Comparison of ENCODE assay signal across 23 mouse cellular contexts in the genomic region with DNA sequence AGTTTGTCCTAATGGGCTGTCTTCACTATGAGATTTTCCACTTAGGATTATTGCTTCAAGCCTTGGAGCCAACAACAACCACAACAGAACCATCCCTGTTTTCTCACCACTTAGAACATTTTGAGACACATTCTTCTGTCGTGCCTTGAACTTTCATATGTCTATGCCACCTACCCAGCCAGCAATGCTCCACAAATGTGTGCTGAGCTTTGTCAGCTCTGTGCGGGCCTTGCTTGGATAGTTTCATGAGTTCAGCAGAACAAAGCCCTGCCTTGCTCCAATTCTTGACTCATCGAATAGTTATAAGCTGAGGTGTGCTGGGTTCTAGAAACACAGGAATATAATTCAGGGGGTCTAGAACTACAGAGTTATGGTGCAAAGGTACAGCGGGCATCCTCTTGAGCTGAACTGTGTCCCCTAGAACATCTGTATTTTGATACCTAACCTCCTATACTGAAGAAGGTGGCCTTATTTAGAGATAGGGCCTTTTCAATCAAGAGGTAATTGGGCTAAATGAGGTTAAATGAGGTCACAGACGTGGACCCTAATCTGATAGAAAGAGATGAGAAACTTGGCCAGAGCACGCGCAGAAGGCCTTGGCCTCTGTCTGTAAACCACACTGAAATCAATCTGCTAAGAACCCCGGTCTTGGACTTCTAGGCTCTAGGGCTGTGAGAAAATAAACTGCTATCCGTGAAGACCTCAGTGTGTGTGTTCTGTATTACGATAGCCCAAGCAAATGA.
DNase-seq lines count a peak whose midpoint lies in the region; ATAC-seq and TF ChIP-seq lines count a peak whose summit lies in the region.
"Had no signal": no experiment of that assay in that cellular context is flagged by ENCODE, and none has a peak within 500 bp of the region (broad histone marks: within the 10 kb centered on the region; RNA-seq: fewer than 3 reads in every experiment).

No protein-coding gene starts in this region.

- WGBS in liver, embryonic 11.5 days = 75% methylated on average over 10 of the region's 10 CpGs
- WGBS in hindbrain, embryonic 14.5 days = 94% methylated on average over 10 of the region's 10 CpGs

- in situ Hi-C loops in CH12.LX (cut with MboI; ENCODE audit: low pct_ligation_motif_present, low pct_unique_long_range_greater_than_20kb, low sequenced_read_pairs) = no loop called here

- H3K79me2 ChIP-seq in CH12.LX (replicated peaks; ENCODE audit: control insufficient read depth, extremely low read depth, insufficient read depth, poor library complexity, severe bottlenecking) = peaks cover 26% of the 10 kb centered on the region
- H3K79me2 ChIP-seq in MEL (ENCODE audit: control insufficient read depth, insufficient read depth, low read length, poor library complexity) = peaks cover 11% of the 10 kb centered on the region

- no peak overlapping the region for H3K9ac ChIP-seq in liver, embryonic 11.5 days (ENCODE audit: low read depth, low read length)
- H3K9ac ChIP-seq in CH12.LX (ENCODE audit: insufficient read depth, low read depth) = peak overlapping the region; percentile 41
- H3K9ac ChIP-seq in MEL (ENCODE audit: control insufficient read depth, low read depth, low read length, poor library complexity, severe bottlenecking) = peak overlapping the region; percentile 34
- no peak overlapping the region for H3K9ac ChIP-seq in hindbrain, embryonic 14.5 days
- H3K9ac ChIP-seq: forebrain, embryonic 13.5 days; hindbrain, embryonic 13.5 days had no signal

- dilution Hi-C loops in CH12.LX (cut with MboI; ENCODE audit: extremely low pct_ligation_motif_present, extremely low pct_unique_long_range_greater_than_20kb, low sequenced_read_pairs) = no loop called here

- no peak overlapping the region for H3K4me3 ChIP-seq in liver, embryonic 11.5 days (ENCODE audit: low read depth, low read length)
- H3K4me3 ChIP-seq in CH12.LX (replicated peaks in 1 of 3; ENCODE audit: low read depth in 2 of 3, low read length in 2 of 3, poor library complexity in 1 of 3) = no peak overlapping the region
- H3K4me3 ChIP-seq in MEL (ENCODE audit: control insufficient read depth in 1 of 2, insufficient read depth in 1 of 2, low read depth in 2 of 2, low read length in 2 of 2) = peak overlapping the region in 1 of 2 experiments; percentile 47; a peak in 1 of 4 replicates
- H3K4me3 ChIP-seq in hindbrain, embryonic 14.5 days (replicated peaks; ENCODE audit: low read length) = no peak overlapping the region
- H3K4me3 ChIP-seq: forebrain, embryonic 10.5 days; forebrain, embryonic 13.5 days; heart, adult 2 months; hindbrain, embryonic 10.5 days; hindbrain, embryonic 13.5 days had no signal

- H3K4me2 ChIP-seq in liver, embryonic 11.5 days = no peak overlapping the region
- peak overlapping the region; percentile 32; the same call in 1 of the 2 replicates for H3K4me2 ChIP-seq in CH12.LX (ENCODE audit: insufficient read depth, low read depth, poor library complexity, severe bottlenecking)
- H3K4me2 ChIP-seq in hindbrain, embryonic 14.5 days (replicated peaks) = no peak overlapping the region
- H3K4me2 ChIP-seq: forebrain, embryonic 13.5 days; hindbrain, embryonic 13.5 days had no signal

- no peak for TF ChIP-seq EP300 in CH12.LX (IDR thresholded peaks at IDR 0.05; ENCODE audit: low read length)
- TF ChIP-seq EP300 in MEL (IDR thresholded peaks at IDR 0.05; ENCODE audit: low read depth in 1 of 2, low read length in 2 of 2) = peak; percentile 13 to 43; a peak in 2 of 4 replicates

- TF ChIP-seq CTCF in CH12.LX (conservative IDR thresholded peaks at IDR 0.05 in 1 of 2, IDR thresholded peaks at IDR 0.05 in 1 of 2; ENCODE audit: low read depth in 2 of 2, low read length in 2 of 2) (no peak), MEL (IDR thresholded peaks at IDR 0.05 in 2 of 3, conservative IDR thresholded peaks at IDR 0.05 in 1 of 3; ENCODE audit: control insufficient read depth in 1 of 3, insufficient read depth in 1 of 3, low read depth in 2 of 3, low read length in 3 of 3, poor library complexity in 1 of 3, severe bottlenecking in 1 of 3) (no peak)

- 0 out of 2 replicates have a peak, but pooled peaks have one; percentile 5 for TF ChIP-seq POLR2A in CH12.LX (IDR thresholded peaks at IDR 0.05; ENCODE audit: low read depth, low read length)
- no peak for TF ChIP-seq POLR2A in MEL (IDR thresholded peaks at IDR 0.05; ENCODE audit: control insufficient read depth in 1 of 2, insufficient read depth in 1 of 2, low read depth in 1 of 2, low read length in 2 of 2, poor library complexity in 1 of 2)

- no peaks in the 10 kb centered on the region for H3K27me3 ChIP-seq in liver, embryonic 11.5 days (replicated peaks; ENCODE audit: control insufficient read depth, insufficient read depth, low read length)
- H3K27me3 ChIP-seq in CH12.LX (replicated peaks) = no peaks in the 10 kb centered on the region
- no peaks in the 10 kb centered on the region for H3K27me3 ChIP-seq in MEL (ENCODE audit: control insufficient read depth in 1 of 2, insufficient read depth in 2 of 2, low read length in 2 of 2)
- no peaks in the 10 kb centered on the region for H3K27me3 ChIP-seq in hindbrain, embryonic 14.5 days (ENCODE audit: control insufficient read depth, insufficient read depth, low read length)
- H3K27me3 ChIP-seq: forebrain, embryonic 13.5 days; hindbrain, embryonic 13.5 days had no signal

- TF ChIP-seq RAD21 in CH12.LX (IDR thresholded peaks at IDR 0.05; ENCODE audit: low read depth, low read length) (no peak), MEL (IDR thresholded peaks at IDR 0.05; ENCODE audit: low read depth, low read length) (no peak)

- H3K4me1 ChIP-seq in liver, embryonic 11.5 days (replicated peaks; ENCODE audit: control insufficient read depth, insufficient read depth, low read length) = peaks cover 71% of the 10 kb centered on the region
- H3K4me1 ChIP-seq in CH12.LX (ENCODE audit: control insufficient read depth in 1 of 2, insufficient read depth in 2 of 2) (peaks cover 45 to 99% of the 10 kb centered on the region in 2 experiments), MEL (ENCODE audit: control insufficient read depth in 1 of 2, insufficient read depth in 2 of 2, low read length in 2 of 2) (peaks cover 57 to 87% of the 10 kb centered on the region in 2 experiments)
- H3K4me1 ChIP-seq in hindbrain, embryonic 14.5 days (replicated peaks; ENCODE audit: control insufficient read depth, insufficient read depth, low read length) = no peaks in the 10 kb centered on the region; the same call in none of the 2 replicates

- H3K9me3 ChIP-seq in liver, embryonic 11.5 days (ENCODE audit: control insufficient read depth, low read length) = no peaks in the 10 kb centered on the region
- H3K9me3 ChIP-seq in CH12.LX (replicated peaks; ENCODE audit: low read length) = no peaks in the 10 kb centered on the region
- no peaks in the 10 kb centered on the region for H3K9me3 ChIP-seq in MEL (replicated peaks; ENCODE audit: insufficient read depth, low read length)
- H3K9me3 ChIP-seq in hindbrain, embryonic 14.5 days (ENCODE audit: control insufficient read depth, low read length) = no peaks in the 10 kb centered on the region
- H3K9me3 ChIP-seq: forebrain, embryonic 10.5 days; forebrain, embryonic 13.5 days; hindbrain, embryonic 10.5 days; hindbrain, embryonic 13.5 days had no signal

- no peaks in the 10 kb centered on the region for H3K36me3 ChIP-seq in liver, embryonic 11.5 days (ENCODE audit: control insufficient read depth, insufficient read depth, low read length)
- peaks cover 0 to 27% of the 10 kb centered on the region in 2 experiments for H3K36me3 ChIP-seq in CH12.LX (replicated peaks in 1 of 2; ENCODE audit: control insufficient read depth in 1 of 2, insufficient read depth in 1 of 2, low read length in 1 of 2)
- peaks cover 0 to 83% of the 10 kb centered on the region in 2 experiments; a peak in 2 of 4 replicates for H3K36me3 ChIP-seq in MEL (ENCODE audit: control insufficient read depth in 1 of 2, insufficient read depth in 2 of 2, low read length in 2 of 2)
- no peaks in the 10 kb centered on the region for H3K36me3 ChIP-seq in hindbrain, embryonic 14.5 days (replicated peaks; ENCODE audit: control insufficient read depth, insufficient read depth)
- H3K36me3 ChIP-seq: forebrain, embryonic 10.5 days; hindbrain, embryonic 10.5 days; hindbrain, embryonic 13.5 days had no signal

- ATAC-seq in liver, embryonic 11.5 days (replicated peaks; ENCODE audit: low FRiP score) = no peak
- no peak for ATAC-seq in hindbrain, embryonic 14.5 days (ENCODE audit: low FRiP score)
- ATAC-seq: forebrain, embryonic 13.5 days; forebrain, embryonic 16.5 days; hindbrain, postnatal 0 days had no signal

- 0 out of 2 replicates have a peak overlapping the region, but pooled peaks have one; percentile 21 for H3K27ac ChIP-seq in liver, embryonic 11.5 days (ENCODE audit: low read depth, low read length)
- peak overlapping the region; percentile 61 for H3K27ac ChIP-seq in CH12.LX (ENCODE audit: insufficient read depth, low read depth)
- peak overlapping the region; percentile 94 for H3K27ac ChIP-seq in MEL (ENCODE audit: control insufficient read depth, low read depth, low read length)
- H3K27ac ChIP-seq in hindbrain, embryonic 14.5 days = no peak overlapping the region
- H3K27ac ChIP-seq: forebrain, embryonic 10.5 days; forebrain, embryonic 13.5 days; hindbrain, embryonic 10.5 days; hindbrain, embryonic 13.5 days; hindbrain, postnatal 0 days had no signal

- DNase-seq in liver, embryonic 11.5 days (ENCODE audit: low spot score) = no peak
- DNase-seq in liver (no peak), CH12.LX (ENCODE audit: extremely low read depth) (no peak), MEL (ENCODE audit: low read depth, low spot score) (peak; percentile 57)
- no peak for DNase-seq in right cerebral cortex, adult 18-20 months
- DNase-seq in hindbrain, embryonic 14.5 days (ENCODE audit: low spot score) = no peak
- DNase-seq: adrenal gland, adult 8-10 months; adrenal gland, postnatal 25 days; cerebellum, adult 11-12 months; cerebellum, adult 8-10 months; cerebellum, postnatal 10 days; cerebellum, postnatal 36 days; embryo, embryonic 11 days; gastrocnemius, postnatal 10 days; gastrocnemius, postnatal 36 days; heart, adult 2 months; heart, postnatal 36 days had no signal

TF ChIP-seq in CH12.LX, 34 proteins besides CTCF, POLR2A, EP300 and RAD21 (continues in another document):
- TF ChIP-seq TBP (conservative IDR thresholded peaks at IDR 0.05; ENCODE audit: low read depth, low read length) (no peak), NELFE (IDR thresholded peaks at IDR 0.05; ENCODE audit: low read depth, low read length) (no peak; the same call in 1 of the 2 replicates), SMC3 (IDR thresholded peaks at IDR 0.05; ENCODE audit: low read depth, low read length) (no peak), E2F4 (IDR thresholded peaks at IDR 0.05; ENCODE audit: insufficient replicate concordance, low read depth, low read length) (no peak), TCF12 (IDR thresholded peaks at IDR 0.05; ENCODE audit: low read depth, low read length) (no peak)

TF ChIP-seq in MEL, 35 proteins besides CTCF, POLR2A, EP300 and RAD21 (continues in another document):
- TF ChIP-seq UBTF (IDR thresholded peaks at IDR 0.05; ENCODE audit: borderline replicate concordance, insufficient read depth, low read depth, low read length) (no peak), ZC3H11A (IDR thresholded peaks at IDR 0.05; ENCODE audit: low read depth, low read length) (0 out of 2 replicates have a peak, but pooled peaks have one; percentile 1), ETS1 (IDR thresholded peaks at IDR 0.05; ENCODE audit: low read depth, low read length) (peak; percentile 45; the same call in 1 of the 2 replicates), TBP (IDR thresholded peaks at IDR 0.05; ENCODE audit: low read depth, low read length) (peak; percentile 11; the same call in 1 of the 2 replicates)

Comparison
In these comparisons a context has a peak if more than half of its experiments do, and no peak if none do; other contexts are left out.
1. H3K9ac ChIP-seq: peak in CH12.LX (single experiment) and MEL (single experiment); none in liver, embryonic 11.5 days (single experiment) and hindbrain, embryonic 14.5 days (single experiment).